Mouse (Mus musculus) layer of hippocampus, postnatal 25 days (tissue): ENCODE results near the gene Ssh2. TPM values are rescaled to one million over a fixed set of nuclear protein-coding genes. Genes with fewer than 3 reads are reported as not detected.
A peak's percentile ranks its signal among the peaks of the same experiment; 100 is the strongest.

Source experiments
- DNase-seq, 2 experiments: peaks; one replicate each; pipeline ENCODE4 v3.0.0; 2022; ENCODE audit warnings: mixed read lengths in 2 of 2, low spot score in 1 of 2; ENCODE audit errors: extremely low spot score in 1 of 2
- total RNA-seq, 2 experiments: library from RNA; stranded (reverse); gene quantifications; 2 replicates each; pipeline ENCODE4 v1.2.3; 2021

Gene Ssh2
- total RNA-seq, 2 experiments from 2014 or later, result 31.9 to 37.5 TPM

GRCm38 (mm10) chr11:77330529-77330928, 114.4 kb downstream of the Ssh2 start:
- DNase-seq, result no peak

DNA sequence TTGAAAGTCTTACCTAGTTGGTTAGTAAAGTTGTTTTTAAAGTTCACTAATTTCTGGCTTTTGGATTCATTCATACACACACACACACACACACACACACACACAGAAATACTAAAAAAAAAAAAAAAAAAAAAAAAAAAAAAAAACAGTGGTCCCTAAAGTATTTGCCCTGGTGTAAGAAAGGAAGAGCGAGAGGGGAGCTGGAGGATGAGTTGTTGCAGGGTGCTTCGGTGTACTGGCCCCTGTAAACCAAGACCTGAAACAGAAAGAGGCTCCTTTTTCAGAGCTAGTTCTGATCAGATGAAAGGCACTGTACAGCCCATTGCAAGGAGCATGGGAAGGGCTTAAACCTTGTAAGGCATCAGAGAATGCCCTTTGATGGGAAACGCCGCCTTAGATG, 131.2 kb downstream of the Ssh2 start:
- DNase-seq, result no peak

DNA sequence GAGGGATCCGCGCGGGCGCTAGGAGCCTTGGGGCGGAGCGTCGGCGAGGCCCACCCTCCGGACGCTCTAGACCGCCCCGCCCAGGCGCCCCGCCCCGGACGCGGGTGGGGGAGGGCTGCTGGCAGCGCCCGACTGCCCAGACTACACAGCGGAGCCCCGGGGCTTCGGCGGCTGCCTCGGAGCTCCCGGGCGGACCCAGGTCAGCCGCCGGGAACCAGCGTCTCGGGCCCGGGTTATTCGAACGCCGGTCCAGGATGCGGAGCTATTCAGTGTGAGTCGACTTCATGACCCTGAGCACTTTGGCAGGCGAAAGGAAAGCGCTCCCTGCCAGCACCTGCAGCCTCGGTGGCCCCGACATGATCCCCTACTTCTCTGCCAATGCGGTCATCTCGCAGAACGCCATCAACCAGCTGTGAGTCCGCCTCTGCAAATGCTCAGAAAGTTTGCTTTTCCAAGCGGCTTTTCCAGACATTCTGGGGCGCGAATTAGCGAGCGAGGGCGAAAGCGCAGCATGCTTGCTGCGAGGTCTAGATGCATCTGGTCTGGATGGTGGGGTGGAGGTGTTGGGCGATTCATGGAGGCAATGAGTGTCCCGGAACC, 132.2 kb downstream of the Ssh2 start:
- peak; percentile 73 to 74 for DNase-seq

DNA sequence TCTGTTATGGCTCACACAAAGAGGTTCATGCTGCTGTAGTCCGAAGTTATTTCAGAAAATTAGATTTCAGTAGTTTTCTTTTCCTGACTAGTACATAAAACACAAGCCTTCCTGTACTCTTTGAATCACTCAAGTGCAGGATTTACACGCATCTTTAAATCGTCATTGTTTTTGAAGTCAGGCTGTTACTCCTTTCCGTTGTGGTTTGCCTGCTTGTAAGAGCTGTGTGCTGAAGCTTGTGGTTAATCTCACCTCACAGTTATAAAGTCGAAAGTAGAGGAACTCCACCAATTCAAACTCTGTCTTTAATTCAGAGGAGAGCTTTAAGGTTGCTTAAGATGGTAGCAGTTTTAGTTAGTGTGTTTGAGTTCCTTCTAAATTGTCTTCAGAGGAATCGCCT, 132.9 kb downstream of the Ssh2 start:
- no peak for DNase-seq

- DNase-seq, result no peak
These were observed 133.6 kb downstream of the Ssh2 start for GRCm38 (mm10) chr11:77349698-77350097.

- no peak for DNase-seq
These were observed 139.0 kb downstream of the Ssh2 start for GRCm38 (mm10) chr11:77355055-77355454.

DNA sequence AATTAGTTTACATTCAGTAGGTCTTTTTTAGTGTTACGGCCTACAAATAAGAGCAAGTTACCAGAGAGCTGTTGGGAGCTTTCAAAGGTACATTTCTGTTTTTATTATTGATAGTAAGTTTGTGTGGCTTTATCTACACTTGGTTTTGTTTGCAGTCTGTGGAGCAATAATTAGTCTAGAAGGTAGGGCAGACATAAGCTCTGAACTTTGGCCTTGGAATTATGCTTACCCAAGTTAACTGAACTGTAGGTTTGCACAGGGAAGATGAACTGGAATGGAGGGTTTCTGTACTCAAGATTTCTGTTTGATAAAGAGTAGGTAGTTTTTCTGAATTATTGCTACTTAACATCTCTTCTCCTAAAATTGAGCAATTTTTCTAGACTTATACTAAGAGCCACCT, 141.8 kb downstream of the Ssh2 start:
- no peak for DNase-seq

- DNase-seq, result no peak
These were observed 147.4 kb downstream of the Ssh2 start for GRCm38 (mm10) chr11:77363476-77363875.

GRCm38 (mm10) chr11:77364376-77364775, 148.3 kb downstream of the Ssh2 start:
- DNase-seq, result no peak

DNA sequence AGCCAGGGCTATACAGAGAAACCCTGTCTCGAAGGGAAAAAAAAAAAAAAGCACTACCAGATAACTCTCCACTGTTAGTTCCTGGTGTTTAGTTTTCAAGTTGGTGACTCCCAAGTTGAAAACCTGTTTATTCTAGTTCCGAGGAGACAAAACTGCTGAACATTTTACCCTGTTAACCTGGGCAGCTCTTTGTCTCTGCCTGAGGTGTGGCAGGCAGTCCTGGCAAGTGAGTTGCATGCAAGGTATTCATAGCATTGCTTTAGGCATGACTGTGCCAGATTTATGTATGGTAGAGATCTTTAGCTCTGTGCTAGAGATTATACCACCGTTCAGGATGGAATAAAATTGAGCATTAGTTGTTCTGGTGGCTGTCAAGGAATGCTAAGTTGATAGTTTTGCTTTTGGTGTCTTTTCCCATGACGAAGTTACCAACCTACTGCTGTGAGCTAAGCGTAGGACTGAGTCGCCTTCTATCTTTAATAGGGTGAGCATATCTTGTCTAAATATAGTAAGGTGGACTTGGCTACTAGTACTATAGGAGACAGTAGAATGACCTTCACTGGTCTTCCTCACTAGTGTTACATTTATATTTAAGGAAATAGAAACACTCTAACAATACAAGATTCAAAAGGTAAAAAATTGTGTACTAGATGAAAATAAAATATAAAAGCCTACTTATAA, 149.8 kb downstream of the Ssh2 start:
- DNase-seq, result no peak

DNA sequence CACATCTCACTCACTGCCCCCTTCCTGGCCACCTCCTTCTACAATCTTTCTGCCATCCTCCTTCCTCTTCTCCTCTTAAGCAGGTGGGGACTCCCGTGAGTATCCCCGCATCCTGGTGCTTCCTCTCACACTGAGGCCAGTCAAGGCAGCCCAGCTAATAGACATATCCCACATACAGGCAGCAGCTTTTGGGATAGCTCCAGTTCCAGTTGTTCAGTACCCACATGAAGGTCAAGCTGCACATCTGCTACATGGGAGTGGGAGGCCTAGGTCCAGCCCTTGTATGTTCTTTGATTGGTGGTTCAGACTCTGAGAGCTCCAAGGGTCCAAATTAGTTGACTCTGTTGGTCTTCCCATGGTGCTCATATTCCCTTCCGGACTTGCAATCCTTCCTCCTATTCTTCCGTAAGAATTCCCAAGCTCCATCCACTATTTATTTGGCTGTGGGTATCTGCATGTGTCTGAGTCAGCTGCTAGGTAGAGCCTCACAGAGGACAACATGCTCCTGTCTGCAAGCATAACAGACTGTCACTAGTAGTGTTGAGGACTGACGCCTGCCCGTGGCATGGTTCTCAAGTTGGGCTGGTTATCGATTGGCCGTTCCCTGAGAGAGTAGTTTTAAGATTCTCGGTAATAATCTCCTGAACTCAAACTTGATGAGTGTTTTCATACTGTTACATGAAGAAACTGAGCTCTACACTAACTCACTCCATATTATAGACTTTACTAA, 151.6 kb downstream of the Ssh2 start:
- no peak for DNase-seq

- no peak for DNase-seq
These were observed 153.2 kb downstream of the Ssh2 start for GRCm38 (mm10) chr11:77369188-77369840.

DNA sequence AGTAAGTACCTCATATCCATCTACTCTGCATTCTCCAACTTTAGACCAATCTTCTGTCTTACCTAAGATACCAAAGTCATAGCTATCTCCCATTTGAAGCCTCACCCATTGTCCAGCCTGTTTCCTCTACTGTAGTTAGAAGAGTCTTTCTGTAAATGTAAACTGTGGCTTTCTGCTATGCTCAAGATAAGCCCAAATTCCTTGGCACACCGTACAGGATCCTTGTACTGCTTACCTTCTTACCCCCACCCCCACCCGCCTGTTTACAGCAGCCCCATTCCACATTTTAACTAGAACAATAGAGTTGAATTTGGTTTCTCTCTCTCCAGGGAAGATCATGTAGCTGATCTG, 153.7 kb downstream of the Ssh2 start:
- no peak for DNase-seq

DNA sequence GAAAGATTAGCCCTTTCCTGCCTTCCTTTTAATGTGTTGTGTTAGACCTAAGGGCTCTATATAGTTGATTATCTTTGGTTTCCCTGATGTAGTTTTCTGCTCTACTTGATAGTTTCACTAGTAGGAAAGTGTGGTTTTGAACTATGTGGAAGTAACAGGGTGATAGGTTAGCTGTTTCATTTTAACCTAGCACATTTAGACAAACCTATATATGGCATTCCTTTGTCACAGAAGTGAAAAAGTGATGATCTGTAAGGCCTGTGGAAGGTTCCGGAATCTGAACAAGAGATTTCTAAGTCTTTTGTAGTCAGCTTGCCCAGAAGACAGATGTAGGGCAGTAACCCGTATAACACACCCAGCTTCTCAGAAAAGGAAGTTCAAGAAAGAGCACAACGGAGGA, 155.0 kb downstream of the Ssh2 start:
- no peak for DNase-seq

DNA sequence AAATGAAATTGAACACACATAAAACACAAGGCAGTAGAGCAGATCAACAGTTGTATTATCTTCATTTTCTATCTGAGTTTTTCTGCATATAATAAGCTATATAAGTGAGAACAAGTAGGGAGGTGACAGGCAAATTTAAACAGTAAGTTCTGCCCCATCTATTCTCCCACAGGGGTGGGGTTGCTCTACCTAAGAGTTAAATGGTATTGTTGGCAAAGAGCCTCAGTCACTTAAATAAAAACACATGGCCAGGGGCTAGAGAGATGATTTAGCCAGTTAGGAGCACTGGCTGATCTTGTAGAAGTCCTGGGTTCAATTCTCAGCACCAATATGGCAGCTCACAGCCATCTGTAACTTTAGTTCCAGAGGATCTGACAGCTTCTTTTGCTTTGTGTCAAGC, 155.6 kb downstream of the Ssh2 start:
- DNase-seq, result no peak

DNA sequence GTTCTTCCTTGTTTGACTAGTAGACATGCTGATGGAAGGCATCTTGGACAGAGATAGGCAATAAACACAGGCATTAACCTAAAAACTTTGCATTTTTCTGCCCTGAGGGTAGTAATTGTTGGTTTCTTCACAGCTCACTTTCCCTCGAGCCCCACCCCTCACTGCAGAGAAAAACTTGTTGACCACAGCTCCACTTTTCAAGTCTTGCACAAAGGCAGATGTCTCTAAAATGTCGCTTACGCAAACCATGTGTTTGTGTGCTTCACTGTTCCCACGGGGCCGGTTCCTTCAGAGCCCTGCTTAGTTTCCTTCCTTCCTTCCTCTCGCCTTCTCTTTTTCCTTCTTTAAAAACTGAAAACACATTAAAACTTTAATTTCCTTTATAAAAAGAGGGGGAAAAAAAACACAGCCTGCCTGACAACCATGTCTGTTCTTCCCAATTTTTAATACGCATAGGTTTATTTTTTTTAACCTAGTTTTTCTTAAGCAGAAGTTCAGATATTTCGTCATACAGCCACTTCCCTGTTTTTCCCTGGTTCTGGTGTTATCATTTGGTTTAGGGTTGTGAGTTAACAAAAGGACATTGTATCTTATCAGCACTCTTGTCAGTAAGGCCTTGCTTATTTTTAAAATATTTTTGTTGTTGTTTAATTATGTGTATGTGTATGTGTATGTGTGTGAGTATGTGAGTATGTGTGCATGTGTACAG, 156.3 kb downstream of the Ssh2 start:
- DNase-seq, result no peak

DNA sequence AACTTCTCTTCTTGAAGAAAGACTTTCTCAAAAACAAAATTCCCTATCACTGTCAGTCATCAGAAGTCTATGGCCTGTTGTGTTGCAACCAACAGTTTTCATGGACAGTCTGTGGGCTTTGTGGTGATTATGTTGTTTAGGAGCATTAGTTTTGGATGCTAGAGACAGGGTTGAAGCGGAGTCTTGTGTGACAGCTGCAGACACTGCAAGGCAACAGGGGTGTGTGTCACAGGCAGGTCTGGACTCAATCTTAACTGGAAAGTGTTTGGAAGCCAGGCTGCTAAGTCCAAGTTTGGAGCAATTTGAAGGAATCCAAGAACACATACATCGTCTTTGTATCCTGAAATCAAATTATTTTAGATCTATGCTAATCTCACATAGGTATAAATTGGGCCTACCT, 162.5 kb downstream of the Ssh2 start:
- no peak for DNase-seq

DNA sequence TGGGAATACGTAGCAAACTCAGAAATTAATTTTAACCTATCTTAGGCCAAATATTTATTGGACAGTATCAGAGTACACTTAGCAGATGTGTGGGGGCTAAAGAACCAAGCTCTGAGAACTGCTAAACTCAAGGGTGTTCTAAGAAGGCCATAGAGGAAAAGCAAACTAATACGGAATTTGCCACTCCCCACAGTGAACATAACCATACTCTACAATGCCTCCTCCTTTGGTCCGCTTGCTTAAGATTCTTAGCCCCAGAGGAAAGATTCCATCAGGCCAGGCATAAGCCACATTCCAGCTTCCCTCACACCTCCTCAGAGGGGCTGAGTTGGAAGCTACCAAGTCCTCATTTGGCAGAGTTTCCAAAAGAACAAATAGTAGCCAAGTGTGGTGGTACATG, 165.1 kb downstream of the Ssh2 start:
- no peak for DNase-seq

- DNase-seq, result no peak
These were observed 168.1 kb downstream of the Ssh2 start for GRCm38 (mm10) chr11:77384151-77384550.

DNA sequence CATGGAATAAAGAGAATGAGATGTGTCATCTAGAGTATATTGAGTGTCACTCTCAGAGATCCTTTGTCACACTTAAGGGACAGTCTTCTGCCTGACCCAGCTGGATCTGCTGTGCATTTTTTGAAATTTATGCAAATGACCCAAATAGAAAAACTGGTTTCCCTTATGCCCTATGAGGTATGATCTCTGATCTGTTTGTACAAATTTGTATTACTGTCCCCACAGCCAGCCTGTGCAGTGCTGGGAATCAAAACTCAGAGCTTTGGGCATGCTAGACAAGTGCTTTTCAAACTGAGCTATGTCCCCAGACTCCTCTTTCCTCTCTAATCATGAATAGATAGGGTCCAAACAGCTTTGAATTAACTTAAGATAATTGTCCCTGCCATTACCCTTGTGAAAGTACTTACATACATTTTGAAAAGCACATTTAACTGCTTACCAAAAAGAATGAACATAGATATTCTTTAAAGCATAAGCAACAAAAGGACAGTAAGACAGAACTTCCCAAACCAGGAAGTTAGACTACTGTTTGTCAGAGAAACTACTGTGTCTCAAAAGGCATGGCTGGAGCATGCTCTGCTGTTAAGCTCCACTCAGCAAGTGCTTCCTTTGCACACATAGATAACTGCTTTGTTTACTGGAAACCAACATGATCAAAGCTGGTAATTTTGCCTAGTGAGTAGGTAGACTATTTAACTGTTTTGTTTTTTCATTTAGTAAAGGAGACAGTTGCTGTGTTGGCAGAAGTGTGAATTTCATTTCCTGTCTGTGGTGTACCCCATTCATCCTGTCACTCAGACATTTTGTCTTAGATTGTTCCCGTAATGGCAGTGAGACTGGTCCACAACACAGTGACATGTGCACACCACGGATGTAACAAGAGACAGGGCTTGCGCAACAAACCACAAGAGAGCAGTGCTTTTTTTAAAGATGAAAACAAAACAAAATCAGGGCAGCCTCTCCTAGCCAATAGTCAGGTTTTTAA, 169.9 kb downstream of the Ssh2 start:
- no peak for DNase-seq
